Mouse (Mus musculus) lung, embryonic 16.5 days (tissue): ENCODE measurements around the gene Lmna. TPM values are rescaled to one million over a fixed set of nuclear protein-coding genes. Genes with fewer than 3 reads are reported as not detected.

Source experiments
- ATAC-seq: fragments of 200-750 bp; cut with Nextera tagmentation; 2 replicates; pipeline ENCODE4 v1.8.0; 2017; ENCODE audit warnings: low read depth, mild to moderate bottlenecking, moderate library complexity
- H3K27ac ChIP-seq: fragments of 300-500 bp; sonication (generic); 2 replicates; pipeline ENCODE4 v1.5.1; 2014; ENCODE audit warnings: mild to moderate bottlenecking, control low read depth, low read length
- H3K27me3 ChIP-seq: fragments of 300-500 bp; sonication (generic); 2 replicates; pipeline ENCODE4 v1.6.1; 2014; ENCODE audit warnings: low read depth, low read length, mixed read lengths; ENCODE audit not compliant: control insufficient read depth, insufficient read depth
- H3K36me3 ChIP-seq: fragments of 300-500 bp; sonication (generic); 2 replicates; pipeline ENCODE4 v1.6.1; 2014; ENCODE audit warnings: low read length; ENCODE audit not compliant: control insufficient read depth, insufficient read depth
- H3K4me1 ChIP-seq: fragments of 300-500 bp; sonication (generic); replicated peaks from 2 replicates; pipeline ENCODE4 v1.6.1; 2014; ENCODE audit warnings: low read length, mixed read lengths; ENCODE audit not compliant: control insufficient read depth, insufficient read depth
- H3K4me2 ChIP-seq: fragments of 300-500 bp; sonication (generic); 2 replicates; pipeline ENCODE4 v1.6.1; 2014; ENCODE audit warnings: low read depth, low read length, control low read depth
- H3K4me3 ChIP-seq: fragments of 300-500 bp; sonication (generic); 2 replicates; pipeline ENCODE4 v1.5.1; 2014; ENCODE audit warnings: mild to moderate bottlenecking, low read length, control low read depth
- H3K9ac ChIP-seq: fragments of 300-500 bp; sonication (generic); 2 replicates; pipeline ENCODE4 v1.6.1; 2014; ENCODE audit warnings: low read length, control low read depth
- H3K9me3 ChIP-seq: fragments of 300-500 bp; sonication (generic); 2 replicates; pipeline ENCODE4 v1.6.1; 2016; ENCODE audit warnings: low read length; ENCODE audit not compliant: control insufficient read depth
- WGBS: fragments of 180-500 bp; shearing (Covaris S2); extraction: QIAGEN DNeasy Blood & Tissue Kit; methylation state at CpG from one replicate; pipeline ENCODE4 v1.1.7; 2014; 5-methylcytosine and 5-hydroxymethylcytosine counted together
- polyA plus RNA-seq: library from polyadenylated mRNA; unstranded; fragments of >200 nt; fragmentation: Nextera tagmentation; extraction: Ambion mirVana; gene quantifications from 2 replicates; pipeline ENCODE4 v1.2.1, GENCODE M21; 2015

The Lmna gene
- polyA plus RNA-seq, 1 experiment from 2014 or later = 150 TPM

GRCm38 (mm10) chr3:88483621-88484020 is 26.1 kb downstream of the Lmna start:
- Histone ChIP-seq H3K4me2 (no peak overlapping the region), H3K27me3 (peaks cover 19% of the 10 kb centered on the region; the same call in 1 of the 2 replicates), H3K9ac (no peak overlapping the region), H3K4me3 (no peak overlapping the region), H3K27ac (no peak overlapping the region), H3K36me3 (peaks cover 22% of the 10 kb centered on the region), H3K4me1 (peaks cover 1% of the 10 kb centered on the region; the same call in 1 of the 2 replicates), H3K9me3 (no peaks in the 10 kb centered on the region)
- WGBS = 6% methylated on average over 5 of the region's 5 CpGs
- ATAC-seq = peak; percentile 62

- Histone ChIP-seq H3K4me2 (no peak overlapping the region), H3K4me1 (no peaks in the 10 kb centered on the region), H3K9me3 (no peaks in the 10 kb centered on the region), H3K4me3 (no peak overlapping the region), H3K36me3 (peaks cover 22% of the 10 kb centered on the region), H3K27ac (no peak overlapping the region), H3K9ac (no peak overlapping the region), H3K27me3 (peaks cover 19% of the 10 kb centered on the region; the same call in 1 of the 2 replicates)
- WGBS = 70% methylated on average over 8 of the region's 8 CpGs
- peak; percentile 22; the same call in 1 of the 2 replicates for ATAC-seq
Observed at GRCm38 (mm10) chr3:88483141-88483540, 26.6 kb downstream of the Lmna start.

- peaks cover 19% of the 10 kb centered on the region; the same call in 1 of the 2 replicates for H3K27me3 ChIP-seq
- H3K9ac ChIP-seq = no peak overlapping the region
- peaks cover 16% of the 10 kb centered on the region for H3K36me3 ChIP-seq
- WGBS = 36% methylated on average over 18 of the region's 18 CpGs
- no peak for ATAC-seq
- no peaks in the 10 kb centered on the region for H3K9me3 ChIP-seq
- no peak overlapping the region for H3K27ac ChIP-seq
- H3K4me3 ChIP-seq = no peak overlapping the region
- no peaks in the 10 kb centered on the region for H3K4me1 ChIP-seq
- no peak overlapping the region for H3K4me2 ChIP-seq
Observed at GRCm38 (mm10) chr3:88482336-88482735, 27.4 kb downstream of the Lmna start.

DNA sequence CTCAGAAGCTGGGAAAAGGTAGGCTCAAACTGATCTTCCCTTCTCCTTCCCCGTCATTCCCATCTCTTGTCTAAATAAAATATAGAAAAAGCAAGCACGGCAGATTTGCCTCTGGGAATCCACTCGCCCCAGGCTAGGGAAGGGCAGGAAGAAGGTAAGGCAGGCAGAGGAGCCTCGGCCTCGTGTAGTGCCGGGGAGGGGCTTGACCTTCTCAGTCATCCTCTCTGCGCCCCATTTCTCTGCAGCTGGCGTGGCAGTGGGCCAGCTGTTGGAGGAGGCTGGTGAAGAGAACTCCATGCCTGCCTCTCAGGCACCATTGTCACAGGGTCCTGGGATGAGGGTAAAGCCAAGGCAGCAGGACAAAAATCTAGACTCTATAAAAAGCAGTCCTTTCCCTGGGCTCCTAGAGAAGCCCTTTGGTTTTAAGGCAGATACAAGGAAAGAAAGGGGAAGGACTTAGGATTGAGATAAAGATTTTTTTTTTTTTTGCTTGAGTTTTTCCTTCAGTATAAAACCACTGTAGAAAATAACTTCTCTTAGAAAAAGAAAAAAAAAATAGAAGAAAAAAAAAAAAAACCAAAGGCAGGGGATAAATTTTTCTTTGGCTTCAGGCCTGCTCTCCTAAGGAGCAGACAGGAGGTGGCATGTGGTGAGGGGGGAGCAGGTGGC is 28.2 kb downstream of the Lmna start:
- no peak overlapping the region for H3K27ac ChIP-seq
- H3K36me3 ChIP-seq = peaks cover 9% of the 10 kb centered on the region
- no peak for ATAC-seq
- H3K27me3 ChIP-seq = peaks cover 19% of the 10 kb centered on the region; the same call in 1 of the 2 replicates
- H3K4me3 ChIP-seq = no peak overlapping the region
- no peaks in the 10 kb centered on the region for H3K4me1 ChIP-seq
- no peak overlapping the region for H3K9ac ChIP-seq
- 41% methylated on average over 8 of the region's 8 CpGs for WGBS
- no peaks in the 10 kb centered on the region for H3K9me3 ChIP-seq
- H3K4me2 ChIP-seq = no peak overlapping the region

- Histone ChIP-seq H3K4me1 (no peaks in the 10 kb centered on the region), H3K4me2 (no peak overlapping the region), H3K9ac (no peak overlapping the region), H3K27me3 (peaks cover 14% of the 10 kb centered on the region; the same call in 1 of the 2 replicates), H3K9me3 (no peaks in the 10 kb centered on the region), H3K27ac (no peak overlapping the region), H3K36me3 (peaks cover 2% of the 10 kb centered on the region), H3K4me3 (no peak overlapping the region)
- no peak for ATAC-seq
- 86% methylated on average over 5 of the region's 5 CpGs for WGBS
Observed at GRCm38 (mm10) chr3:88480679-88481078, 29.1 kb downstream of the Lmna start.

- H3K4me2 ChIP-seq = no peak overlapping the region
- no peak overlapping the region for H3K27ac ChIP-seq
- 70% methylated on average over 4 of the region's 4 CpGs for WGBS
- peaks cover 9% of the 10 kb centered on the region; the same call in 1 of the 2 replicates for H3K27me3 ChIP-seq
- H3K9ac ChIP-seq = no peak overlapping the region
- H3K9me3 ChIP-seq = no peaks in the 10 kb centered on the region
- no peaks in the 10 kb centered on the region; the same call in 1 of the 2 replicates for H3K36me3 ChIP-seq
- no peaks in the 10 kb centered on the region for H3K4me1 ChIP-seq
- no peak overlapping the region for H3K4me3 ChIP-seq
- no peak for ATAC-seq
Observed at GRCm38 (mm10) chr3:88479828-88480227, 29.9 kb downstream of the Lmna start.

DNA sequence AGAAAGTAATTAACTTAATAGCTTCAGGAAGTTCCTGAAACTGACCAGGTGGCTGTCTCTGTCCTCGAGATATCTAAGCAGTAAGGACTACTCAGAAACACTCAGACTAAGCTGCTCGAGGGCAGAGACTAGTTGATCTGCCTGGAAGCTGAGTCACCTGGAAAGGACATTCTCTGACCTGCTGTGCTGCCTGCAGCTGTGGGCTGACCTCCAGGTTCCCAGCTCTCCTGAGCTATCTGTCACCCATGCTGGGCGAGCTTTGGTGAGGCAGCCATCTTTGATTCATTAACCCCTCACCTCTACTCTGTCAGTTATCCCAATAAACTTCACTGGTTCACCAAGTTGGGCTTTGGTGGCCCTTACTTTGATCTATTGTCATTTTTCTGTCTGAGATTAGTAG is 30.6 kb downstream of the Lmna start:
- no peaks in the 10 kb centered on the region for H3K9me3 ChIP-seq
- 30% methylated on average over 3 of the region's 3 CpGs for WGBS
- ATAC-seq = no peak

GRCm38 (mm10) chr3:88477735-88478134 is 32.0 kb downstream of the Lmna start:
- 1% methylated on average over 8 of the region's 8 CpGs for WGBS
- H3K4me2 ChIP-seq = no peak overlapping the region

More for the DNA sequence above, 30.6 kb downstream of the Lmna start:
- H3K9ac ChIP-seq = no peak overlapping the region
- peaks cover 4% of the 10 kb centered on the region; the same call in 1 of the 2 replicates for H3K27me3 ChIP-seq
- H3K4me2 ChIP-seq = no peak overlapping the region
- no peak overlapping the region for H3K4me3 ChIP-seq
- H3K27ac ChIP-seq = no peak overlapping the region
- no peaks in the 10 kb centered on the region for H3K36me3 ChIP-seq
- no peaks in the 10 kb centered on the region for H3K4me1 ChIP-seq

GRCm38 (mm10) chr3:88476403-88476802 is 33.4 kb downstream of the Lmna start:
- H3K4me3 ChIP-seq = no peak overlapping the region
- no peak overlapping the region for H3K9ac ChIP-seq
- no peak overlapping the region for H3K4me2 ChIP-seq
- 49% methylated on average over 6 of the region's 6 CpGs for WGBS
- H3K4me1 ChIP-seq = no peaks in the 10 kb centered on the region; the same call in 1 of the 2 replicates
- H3K27ac ChIP-seq = no peak overlapping the region
- H3K27me3 ChIP-seq = no peaks in the 10 kb centered on the region
- no peaks in the 10 kb centered on the region for H3K9me3 ChIP-seq
- H3K36me3 ChIP-seq = no peaks in the 10 kb centered on the region
- no peak for ATAC-seq

More at GRCm38 (mm10) chr3:88477735-88478134, 32.0 kb downstream of the Lmna start:
- no peak overlapping the region for H3K9ac ChIP-seq
- no peaks in the 10 kb centered on the region for H3K9me3 ChIP-seq
- no peaks in the 10 kb centered on the region; the same call in 1 of the 2 replicates for H3K4me1 ChIP-seq
- no peaks in the 10 kb centered on the region for H3K36me3 ChIP-seq
- H3K4me3 ChIP-seq = no peak overlapping the region
- no peak overlapping the region for H3K27ac ChIP-seq
- ATAC-seq = peak; percentile 85
- no peaks in the 10 kb centered on the region for H3K27me3 ChIP-seq
